Mouse (Mus musculus): ENCODE measurements around the gene 4930579F01Rik. TPM values are rescaled to one million over a fixed set of nuclear protein-coding genes. Genes with fewer than 3 reads are reported as not detected.
A peak's percentile ranks its signal among the peaks of the same experiment; 100 is the strongest.
"Not testable (repeated sequence)": the region's sequence is repeated elsewhere in the genome, so short reads cannot be mapped to it uniquely, and the experiment has no call there.

The 4930579F01Rik gene
- total RNA-seq, 2 experiments from 2014 or later, result not detected

DNA sequence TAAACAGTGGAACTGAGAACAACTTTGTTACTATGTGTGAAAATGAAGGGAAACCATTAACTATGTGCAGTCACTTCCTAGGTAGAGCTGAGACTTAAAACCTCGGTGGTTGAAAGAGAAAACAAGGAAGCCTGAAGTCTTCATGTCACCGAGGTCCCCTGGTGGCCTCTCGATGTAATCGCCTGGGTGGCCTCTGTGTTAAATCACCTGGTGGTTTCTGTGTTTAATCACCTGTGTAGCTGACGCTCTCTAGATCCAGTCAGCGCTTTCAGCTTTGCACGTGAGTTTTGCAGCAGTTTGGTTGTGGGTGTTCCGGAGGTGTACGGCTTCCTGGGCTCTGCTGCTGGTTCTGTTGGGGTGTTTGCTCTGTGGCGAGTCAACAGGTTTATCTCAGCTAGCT is 20.3 kb downstream of the 4930579F01Rik start:
- DNase-seq (ENCODE audit: extremely low spot score in 1 of 2, low spot score in 2 of 2), result no peak
- intact Hi-C loops (cut with DNase I), result no loop called here

DNA sequence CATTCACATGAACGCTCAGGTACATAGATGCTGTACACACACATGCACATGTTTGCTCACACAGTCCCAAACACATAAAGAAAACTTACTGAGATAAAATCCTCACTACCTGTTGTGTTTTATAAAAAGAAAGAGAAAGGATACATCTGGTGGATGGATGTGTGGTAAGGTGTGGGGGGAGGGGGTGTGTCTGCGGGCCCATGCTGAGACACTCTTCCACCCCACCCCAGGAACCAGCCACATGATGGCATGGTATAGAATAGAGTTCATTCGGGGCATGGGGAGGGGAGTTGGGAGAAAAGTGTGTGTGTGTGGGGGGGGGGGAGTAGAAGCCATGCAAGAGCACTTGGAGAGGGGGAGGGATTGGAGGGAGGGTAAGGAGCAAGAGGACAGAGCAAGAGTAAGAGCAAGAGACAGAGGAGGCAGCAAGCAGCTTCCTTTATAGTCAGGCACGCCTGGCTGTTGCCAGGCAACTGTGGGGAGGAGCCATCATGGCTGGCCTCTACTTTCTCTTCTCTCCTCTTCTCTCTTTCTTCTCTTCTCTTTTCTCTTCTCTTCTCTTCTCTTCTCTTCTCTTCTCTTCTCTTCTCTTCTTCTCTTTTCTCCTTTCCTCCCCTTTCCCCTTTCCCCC is 31.0 kb downstream of the 4930579F01Rik start:
- DNase-seq (ENCODE audit: extremely low spot score in 1 of 2, low spot score in 2 of 2), result no peak
- intact Hi-C loops (cut with DNase I), result no loop called here

DNA sequence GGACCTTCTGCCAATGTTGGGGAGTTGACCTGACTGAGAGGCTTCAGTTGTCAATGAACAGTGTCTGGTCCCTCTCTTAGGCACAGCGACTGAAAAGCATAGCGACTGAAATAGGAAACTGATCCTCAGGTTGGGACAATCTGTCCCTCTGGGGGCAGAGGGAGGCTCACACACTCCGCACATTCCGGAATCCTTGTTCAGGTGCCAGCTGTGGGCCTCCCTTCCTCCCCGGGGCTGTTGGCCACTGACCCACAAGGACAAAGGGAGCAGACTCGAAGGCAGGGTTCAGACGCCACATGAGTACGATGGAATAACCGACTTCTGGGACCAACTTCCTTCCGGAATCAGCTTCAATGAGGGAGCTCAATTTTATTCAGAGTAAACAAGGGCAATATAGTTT is 32.0 kb downstream of the 4930579F01Rik start:
- intact Hi-C loops (cut with DNase I), result no loop called here
- no peak for DNase-seq (ENCODE audit: extremely low spot score in 1 of 2, low spot score in 2 of 2)

DNA sequence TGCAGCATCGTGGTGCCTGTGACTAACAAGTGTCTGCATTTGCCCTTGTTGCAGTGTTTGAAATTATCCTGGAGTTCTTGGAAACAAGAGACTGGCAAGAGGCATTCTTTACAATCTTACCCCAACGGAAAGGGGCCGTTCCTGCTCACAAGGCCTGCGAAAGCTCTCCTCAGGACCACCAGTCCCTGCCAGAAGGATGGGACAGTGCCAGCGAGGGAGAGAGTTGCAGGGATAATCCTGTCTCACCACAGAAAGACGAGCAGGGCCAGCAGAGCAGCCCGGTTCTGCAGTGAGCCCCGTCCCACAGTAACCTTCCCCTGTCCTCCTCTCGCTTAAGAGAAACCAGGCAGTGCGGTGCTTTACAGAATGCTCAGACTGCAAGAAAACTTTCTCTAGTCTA is 37.0 kb downstream of the 4930579F01Rik start:
- no peak for DNase-seq (ENCODE audit: extremely low spot score in 1 of 2, low spot score in 2 of 2)
- intact Hi-C loops (cut with DNase I), result no loop called here

DNA sequence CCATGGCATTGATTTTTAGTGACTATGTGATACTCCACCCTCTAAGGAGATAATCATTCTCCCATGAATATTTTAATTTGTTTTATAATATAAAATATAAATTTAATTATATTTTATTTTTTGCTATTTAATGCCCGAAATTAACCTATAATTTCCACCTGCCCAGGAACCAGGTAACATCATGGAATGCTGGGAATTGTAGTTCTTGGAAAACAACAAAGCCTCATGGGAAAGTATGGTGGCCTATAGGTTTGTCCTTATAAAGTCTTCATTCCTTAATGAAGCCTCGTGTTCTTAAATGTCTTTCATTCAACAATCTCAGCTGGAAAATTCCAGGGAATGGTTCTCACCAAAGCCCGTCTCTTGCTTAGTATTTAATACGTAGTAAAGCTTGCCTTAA is 38.6 kb downstream of the 4930579F01Rik start:
- DNase-seq (ENCODE audit: extremely low spot score in 1 of 2, low spot score in 2 of 2), result no peak
- intact Hi-C loops (cut with DNase I), result no loop called here

DNA sequence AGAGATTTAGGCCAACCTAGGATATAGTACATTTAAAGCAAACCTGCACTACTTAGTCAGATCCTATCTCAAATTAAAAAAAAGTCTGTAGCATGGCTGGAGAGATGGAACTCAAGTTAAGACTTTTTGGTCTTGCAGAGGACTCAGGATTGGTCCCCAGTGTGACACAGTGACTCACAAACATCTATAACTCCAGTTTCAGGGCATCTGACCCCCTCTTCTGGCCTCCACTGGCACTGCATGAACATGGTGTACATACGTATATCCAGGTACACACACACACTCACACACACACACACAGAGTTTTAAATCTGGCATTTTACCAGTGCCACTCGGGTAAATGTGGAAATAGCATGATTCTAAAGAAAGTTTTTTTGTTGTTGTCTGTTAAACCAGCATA is 44.8 kb downstream of the 4930579F01Rik start:
- DNase-seq (ENCODE audit: extremely low spot score in 1 of 2, low spot score in 2 of 2), result no peak
- intact Hi-C loops (cut with DNase I), result loop anchor here (5.0 kb wide), 2 partner anchors 212 to 367 kb away; no protein-coding TSS in a partner anchor

DNA sequence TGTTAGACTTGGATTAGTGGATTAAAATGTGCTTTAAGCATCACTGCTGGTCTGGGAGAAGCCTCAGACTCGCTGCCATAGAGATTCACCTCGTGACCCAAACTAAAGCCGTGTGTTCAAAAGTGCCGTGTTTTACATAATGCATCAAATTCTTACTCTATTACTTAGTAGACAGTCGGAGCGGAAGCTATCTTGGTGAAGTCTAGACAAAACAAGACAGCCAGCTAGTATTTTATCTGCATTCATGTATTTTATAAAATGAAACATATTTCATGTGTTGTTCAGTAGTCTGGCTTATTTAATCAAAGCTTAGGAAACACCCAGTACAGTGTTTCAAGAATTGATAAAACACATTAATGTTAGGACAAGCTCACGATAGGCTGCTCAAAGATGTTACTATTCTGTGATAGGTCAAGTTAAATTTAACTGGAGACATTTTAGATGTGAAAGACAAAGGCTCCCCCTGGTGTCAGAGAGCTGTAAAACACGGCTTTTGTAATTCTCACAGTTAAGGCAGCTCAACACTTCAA is 48.9 kb downstream of the 4930579F01Rik start, which contains the start of gene Mttp:
Mttp (minus strand) TSS at position 327 of the 530 bp plus-strand sequence.
- intact Hi-C loops (cut with DNase I), result loop anchor here (2.0 to 5.0 kb wide), 5 partner anchors 67 to 362 kb away; partner anchors contain the start of gene H2afz
- peak; percentile 75 to 85 for DNase-seq (ENCODE audit: extremely low spot score in 1 of 2, low spot score in 2 of 2)

DNA sequence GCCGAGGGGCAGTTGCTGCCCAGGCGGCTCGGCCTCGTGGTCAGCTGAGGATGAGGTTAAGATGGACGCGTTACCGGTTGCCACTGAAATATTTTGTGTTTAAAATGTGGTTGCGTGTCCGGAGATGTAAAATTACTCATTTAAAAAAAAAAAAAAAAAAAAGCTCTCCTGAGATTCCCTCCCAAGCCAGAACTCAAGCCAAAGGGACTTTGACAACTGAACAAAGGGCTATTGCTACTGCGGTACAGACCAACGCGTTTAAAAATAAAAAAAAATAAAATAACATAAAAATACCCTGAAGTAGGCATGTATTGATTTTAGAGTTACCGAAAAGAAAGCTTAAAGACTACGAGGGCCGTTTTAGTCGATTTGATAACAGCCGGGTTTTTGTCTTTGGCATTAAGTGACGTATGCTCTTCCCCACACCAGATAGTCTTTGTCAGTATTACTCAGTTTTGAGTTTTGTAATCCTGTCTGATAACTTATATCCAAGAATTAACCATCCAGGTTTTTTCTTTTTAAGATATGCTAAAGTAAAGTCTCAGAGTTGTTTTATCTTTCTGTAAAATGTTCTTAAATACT is 49.5 kb downstream of the 4930579F01Rik start:
- intact Hi-C loops (cut with DNase I), result loop anchor here (2.0 to 5.0 kb wide), 3 partner anchors 67 to 279 kb away; partner anchors contain the start of gene H2afz

DNA sequence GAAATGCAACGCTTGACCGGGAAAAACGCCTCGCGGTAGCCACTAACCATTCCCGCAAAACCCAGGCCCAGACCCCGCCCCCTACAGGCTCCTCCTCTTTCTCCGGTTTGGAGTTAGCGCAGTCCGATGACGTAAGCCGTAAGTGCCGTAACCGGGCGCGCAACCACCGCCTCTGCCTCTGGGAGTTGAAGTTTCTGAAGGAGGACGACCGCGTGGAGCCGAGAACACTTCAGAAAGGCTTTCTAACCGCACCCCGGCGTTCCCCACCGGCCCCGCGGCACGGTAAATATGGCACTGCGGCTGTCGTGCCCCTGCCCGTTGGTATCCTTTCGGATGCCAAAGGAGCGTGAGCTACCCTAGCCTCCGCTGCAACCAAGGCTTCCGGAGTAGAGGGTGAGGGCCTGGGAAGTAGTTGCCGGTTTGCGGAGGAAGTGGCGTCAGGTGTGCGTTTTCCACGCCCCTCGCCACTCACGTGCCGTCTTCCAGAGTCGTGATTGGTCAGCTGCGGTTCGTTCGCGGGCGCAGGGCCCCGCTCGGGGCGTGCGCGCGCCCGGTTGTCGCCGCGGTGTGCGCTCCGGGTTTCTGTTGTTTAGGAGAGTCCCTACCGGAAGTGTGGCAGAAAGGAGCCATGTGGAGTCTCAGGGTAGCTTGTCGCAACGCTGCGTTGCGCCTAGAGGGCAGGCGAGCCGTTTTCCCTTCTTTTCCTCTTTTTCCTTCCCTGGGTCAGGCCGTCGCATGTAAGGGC is 50.1 kb downstream of the 4930579F01Rik start, which contains the start of gene Trmt10a:
Trmt10a (plus strand) TSS at position 134 of the 745 bp plus-strand sequence.
- peak; percentile 97 to 99 for DNase-seq (ENCODE audit: extremely low spot score in 1 of 2, low spot score in 2 of 2)
- intact Hi-C loops (cut with DNase I), result loop anchor here (2.0 to 5.0 kb wide), 3 partner anchors 66 to 279 kb away; partner anchors contain the start of gene H2afz

More for the DNA sequence above, 49.5 kb downstream of the 4930579F01Rik start:
- DNase-seq (ENCODE audit: extremely low spot score in 1 of 2, low spot score in 2 of 2), result no peak

DNA sequence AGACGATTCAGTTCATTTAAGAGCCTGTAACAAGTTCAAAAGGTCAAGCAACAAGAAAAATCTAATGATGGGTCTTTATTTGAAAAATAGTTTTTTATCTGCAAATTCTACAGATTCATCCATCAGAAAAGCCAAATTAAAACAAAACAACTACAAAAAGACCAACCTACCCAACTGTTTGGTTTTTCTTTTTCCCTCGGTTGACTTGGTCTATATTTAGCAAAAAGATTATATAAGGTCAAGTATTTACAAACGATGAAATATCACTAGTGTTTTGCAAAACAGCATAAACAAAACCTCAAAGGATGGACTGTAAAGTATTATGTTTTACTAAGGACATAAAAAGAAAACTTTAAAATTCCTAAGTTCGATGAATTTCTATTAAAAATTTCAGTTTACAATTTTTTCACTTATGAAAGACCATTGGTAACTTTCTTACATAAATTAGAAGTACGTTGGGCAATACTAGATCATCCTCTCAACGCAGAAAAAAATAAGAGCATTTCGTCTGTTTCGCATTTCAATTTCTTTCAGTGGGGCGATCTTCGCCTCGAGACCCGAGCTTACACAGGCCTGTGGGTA is 50.8 kb downstream of the 4930579F01Rik start:
- DNase-seq (ENCODE audit: extremely low spot score in 1 of 2, low spot score in 2 of 2), result no peak
- intact Hi-C loops (cut with DNase I), result loop anchor here (5.0 kb wide), 2 partner anchors 66 to 151 kb away; no protein-coding TSS in a partner anchor

DNA sequence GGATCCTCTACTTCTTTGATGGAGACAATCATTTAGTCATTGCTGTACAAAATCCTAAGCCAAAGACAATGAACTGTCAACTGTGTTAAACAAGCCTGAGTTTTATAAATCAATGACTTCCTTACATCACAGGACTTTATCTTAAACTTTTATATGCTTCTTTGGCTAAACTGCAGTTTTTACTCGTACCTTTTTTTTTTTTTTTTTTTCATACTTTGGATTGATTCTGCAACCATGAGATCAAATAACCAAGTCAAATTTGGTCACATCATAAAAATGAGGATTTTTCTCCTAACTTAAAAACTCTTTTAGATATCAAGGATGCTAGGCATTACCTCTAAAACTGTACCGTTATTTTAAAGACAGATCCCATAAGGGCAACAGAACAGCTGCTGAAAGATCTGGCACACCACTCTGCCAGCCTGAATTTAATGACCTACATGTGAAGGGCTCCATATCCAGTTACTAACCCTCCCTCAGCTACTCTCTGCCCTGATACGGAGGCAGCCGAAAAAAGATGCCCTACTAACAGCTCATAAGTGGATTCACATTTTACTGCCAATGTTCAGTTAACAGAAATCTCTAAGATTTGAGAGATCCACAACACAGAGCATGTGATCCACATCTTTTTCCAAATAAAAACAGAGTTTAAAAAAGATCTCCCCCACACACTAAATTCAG is 51.4 kb downstream of the 4930579F01Rik start:
- intact Hi-C loops (cut with DNase I), result loop anchor here (5.0 kb wide), 2 partner anchors 65 to 150 kb away; no protein-coding TSS in a partner anchor
- no peak for DNase-seq (ENCODE audit: extremely low spot score in 1 of 2, low spot score in 2 of 2)

DNA sequence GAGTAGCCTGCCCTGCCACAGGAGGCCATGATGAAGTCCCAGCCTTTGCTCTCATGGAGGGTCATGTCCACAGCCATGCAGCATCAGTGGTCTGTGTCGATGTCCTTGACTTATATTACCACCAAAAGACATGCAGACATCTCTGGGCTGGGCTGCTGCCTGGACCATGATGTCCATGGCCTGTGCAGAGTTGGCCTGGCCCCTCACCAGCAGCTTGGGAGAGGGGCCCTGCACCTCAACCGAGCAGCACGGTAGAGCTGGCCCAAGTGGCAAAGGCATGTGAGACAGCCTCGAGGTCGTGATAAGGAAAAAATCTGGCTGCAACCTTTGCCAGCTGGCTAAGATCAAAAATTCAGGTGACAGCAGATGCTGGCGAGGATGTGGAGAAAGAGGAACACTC is 54.0 kb downstream of the 4930579F01Rik start:
- intact Hi-C loops (cut with DNase I), result loop anchor here (5.0 kb wide), 2 partner anchors 62 to 147 kb away; no protein-coding TSS in a partner anchor
- no peak for DNase-seq (ENCODE audit: extremely low spot score in 1 of 2, low spot score in 2 of 2)

DNA sequence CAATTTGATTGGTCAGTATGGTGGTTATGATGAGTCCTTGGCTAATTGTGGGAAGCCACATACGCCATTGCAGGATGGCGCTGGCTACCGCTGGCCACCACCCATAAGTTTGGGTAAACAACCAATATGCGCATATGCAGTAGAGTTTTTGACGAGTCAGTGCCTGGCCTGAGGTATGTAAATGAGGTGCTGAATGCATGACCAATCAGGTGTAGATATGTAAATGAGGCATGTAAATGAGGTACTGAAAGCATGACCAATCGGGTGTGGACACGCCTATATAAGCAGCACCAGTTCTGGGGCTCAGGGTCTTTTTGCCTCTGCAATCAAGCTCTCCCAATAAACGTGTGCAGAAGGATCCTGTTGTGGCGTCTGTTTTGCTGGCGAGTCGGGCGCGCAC is 55.5 kb downstream of the 4930579F01Rik start:
- DNase-seq (ENCODE audit: extremely low spot score in 1 of 2, low spot score in 2 of 2); intact Hi-C loops (cut with DNase I): not testable (repeated sequence)

DNA sequence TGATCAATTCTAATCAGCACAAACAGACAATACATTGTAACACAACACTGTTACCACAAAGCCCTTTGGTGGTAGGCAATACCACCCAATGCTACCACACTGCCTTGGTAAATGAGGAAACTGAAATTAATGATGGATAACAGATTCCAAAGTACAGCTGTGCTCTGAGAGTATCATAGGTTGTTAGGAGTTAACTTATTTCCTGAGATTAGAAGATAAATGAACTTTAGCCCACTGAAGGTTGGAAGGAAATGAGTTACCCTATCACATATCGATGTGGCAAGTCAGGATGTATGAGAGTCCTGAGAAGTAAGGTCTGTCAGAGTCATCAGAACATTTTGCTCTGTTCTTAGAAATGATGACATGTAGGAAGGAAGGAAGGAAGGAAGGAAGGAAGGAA is 59.1 kb downstream of the 4930579F01Rik start:
- intact Hi-C loops (cut with DNase I), result no loop called here

DNA sequence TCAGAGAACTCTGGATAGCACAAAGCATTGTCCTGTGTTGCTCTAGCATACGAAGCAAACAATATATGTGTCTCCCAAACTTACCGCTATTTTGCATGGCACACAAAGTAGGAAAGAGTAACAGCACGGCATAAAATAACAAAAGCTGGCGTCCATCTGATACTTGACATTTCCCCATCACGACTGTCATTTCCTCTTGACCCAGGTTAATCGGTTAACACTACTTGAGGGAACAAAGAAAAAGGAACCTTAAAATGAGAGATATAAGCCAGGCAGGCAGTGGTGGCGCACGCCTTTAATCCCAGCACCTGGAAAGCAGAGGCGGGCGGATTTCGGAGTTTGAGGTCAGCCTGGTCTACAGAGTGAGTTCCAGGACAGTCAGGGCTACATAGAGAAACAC is 59.7 kb downstream of the 4930579F01Rik start:
- intact Hi-C loops (cut with DNase I), result no loop called here
- DNase-seq (ENCODE audit: extremely low spot score in 1 of 2, low spot score in 2 of 2), result no peak

More for the DNA sequence above, 59.1 kb downstream of the 4930579F01Rik start:
- no peak for DNase-seq (ENCODE audit: extremely low spot score in 1 of 2, low spot score in 2 of 2)

DNA sequence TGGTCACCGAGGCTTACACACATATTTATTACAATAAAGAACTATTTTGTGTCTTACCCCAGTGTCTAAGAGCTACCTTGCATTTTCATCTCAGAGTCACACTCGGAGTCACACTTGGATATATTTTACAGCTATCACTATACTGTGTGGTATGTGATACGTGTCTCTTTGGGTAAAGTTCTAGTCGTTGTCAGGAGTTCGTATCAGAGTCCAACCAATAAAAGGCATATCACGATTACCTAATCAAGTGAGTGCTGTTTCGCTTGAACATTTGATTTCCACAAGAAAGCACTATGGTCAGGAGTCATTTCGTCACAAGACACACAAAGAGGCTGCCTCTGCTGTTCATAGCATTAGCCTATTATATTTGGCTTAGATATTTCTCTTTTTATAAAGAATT is 60.2 kb downstream of the 4930579F01Rik start:
- intact Hi-C loops (cut with DNase I), result no loop called here
- DNase-seq (ENCODE audit: extremely low spot score in 1 of 2, low spot score in 2 of 2), result no peak

DNA sequence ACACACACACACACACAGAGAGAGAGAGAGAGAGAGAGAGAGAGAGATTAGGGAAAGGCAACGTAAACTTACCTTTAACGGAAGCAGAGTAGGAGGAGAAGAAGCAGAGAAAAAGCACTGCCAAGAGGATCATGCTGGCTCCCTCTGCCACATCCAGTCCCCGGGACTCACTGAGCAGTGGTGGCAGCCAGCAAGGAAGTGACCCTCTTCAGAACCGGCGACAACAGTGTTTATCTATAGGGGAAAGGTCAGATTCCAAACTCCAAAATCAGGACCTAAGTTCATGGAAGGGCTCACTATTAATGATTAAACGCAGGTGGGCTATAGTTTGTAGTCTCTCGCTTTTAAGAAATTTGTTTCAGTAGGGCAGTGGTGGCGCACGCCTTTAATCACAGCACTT is 62.5 kb downstream of the 4930579F01Rik start:
- DNase-seq (ENCODE audit: extremely low spot score in 1 of 2, low spot score in 2 of 2), result no peak

DNA sequence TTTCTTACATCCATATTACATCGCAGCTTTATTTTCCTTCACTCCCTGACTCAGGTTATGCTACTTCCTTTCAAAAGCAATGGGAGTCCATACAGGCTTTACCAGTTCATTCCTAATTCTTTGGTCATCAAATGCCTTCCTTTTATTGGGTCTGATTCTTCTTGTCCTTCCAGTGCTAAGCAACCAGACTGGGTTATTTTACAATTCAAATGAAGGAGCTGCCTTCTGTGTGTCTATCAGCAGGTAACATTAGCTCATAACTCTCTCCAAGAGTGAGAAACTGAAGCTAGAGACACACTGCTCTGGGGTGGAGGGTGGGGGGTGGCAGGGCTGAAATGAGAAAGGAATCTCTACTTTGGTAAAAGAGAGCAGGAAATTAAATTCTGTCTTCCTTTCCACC is 62.9 kb downstream of the 4930579F01Rik start:
- DNase-seq (ENCODE audit: extremely low spot score in 1 of 2, low spot score in 2 of 2), result no peak
- intact Hi-C loops (cut with DNase I), result no loop called here

More for the DNA sequence above, 62.5 kb downstream of the 4930579F01Rik start:
- intact Hi-C loops (cut with DNase I), result no loop called here

All from left cerebral cortex, postnatal 10 days (tissue).